Mouse (Mus musculus) c-Kit-positive CD71-positive TER-119-negative erythroid progenitor cells, embryonic 14.5 days (primary cell): ENCODE results near the gene Fbxo21.

ENCODE experiments used
- DNase-seq: peaks from one replicate; pipeline ENCODE4 v3.0.0-alpha.2; 2013; ENCODE audit warnings: low read depth

The Fbxo21 gene

DNA sequence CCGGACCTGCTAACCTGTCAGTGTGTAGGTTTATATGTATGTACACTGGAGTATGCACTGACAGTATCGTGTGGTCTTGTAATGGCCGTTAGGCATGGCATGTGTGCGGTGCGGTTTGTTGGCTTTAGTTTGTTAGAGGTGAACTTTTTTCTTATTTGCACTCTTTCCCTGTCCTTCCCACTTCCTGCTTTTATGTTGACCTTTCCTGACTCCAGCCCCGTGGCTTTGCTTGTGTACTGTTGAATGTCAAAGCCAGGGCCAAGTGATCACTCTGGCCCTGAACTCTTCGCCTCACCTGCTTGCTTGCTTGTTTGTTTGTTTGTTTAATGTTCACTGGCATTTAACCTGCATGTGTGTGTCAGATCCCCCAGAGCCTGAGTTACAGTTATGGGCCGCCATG, 4.4 kb downstream of the Fbxo21 start:
- DNase-seq, result no peak

DNA sequence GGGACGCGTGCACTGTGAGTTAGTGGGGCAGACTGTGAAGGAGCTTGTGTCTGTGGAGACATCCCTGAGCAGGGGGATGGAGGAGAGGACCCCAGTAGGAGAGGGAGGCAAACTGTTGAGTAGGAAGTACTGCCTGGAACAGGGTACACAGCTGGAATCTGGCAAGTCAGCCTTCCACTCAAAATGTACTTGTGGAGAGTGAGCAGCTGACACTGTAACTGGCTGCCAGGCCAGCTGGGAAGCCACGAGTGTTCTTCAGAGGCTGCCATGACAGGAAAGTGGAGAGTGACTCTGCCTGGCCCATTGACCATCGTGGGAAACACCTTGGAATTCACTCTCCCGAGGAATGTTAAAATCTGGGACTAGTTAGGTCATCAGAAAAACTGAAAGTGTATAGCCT, 5.4 kb downstream of the Fbxo21 start:
- no peak for DNase-seq

DNA sequence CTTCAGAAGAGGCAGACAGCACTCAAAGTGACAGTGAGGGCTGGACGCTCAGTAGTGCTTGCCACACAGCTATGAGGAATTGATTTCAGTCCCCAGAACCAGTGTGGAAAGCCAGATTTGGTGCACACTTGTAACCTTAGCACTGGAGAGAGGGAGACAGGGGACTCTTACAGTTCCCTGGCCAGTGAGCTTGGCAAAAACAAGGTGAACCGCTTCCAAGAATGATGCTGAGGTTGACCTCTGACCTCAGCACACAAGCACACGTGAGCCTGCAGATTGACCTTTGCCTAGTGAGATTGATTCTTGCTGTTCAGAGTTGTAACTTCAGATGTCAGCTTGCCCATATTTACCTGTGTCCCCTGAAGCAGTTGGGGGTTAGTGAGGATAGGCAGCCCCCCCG, 9.8 kb downstream of the Fbxo21 start:
- no peak for DNase-seq

DNA sequence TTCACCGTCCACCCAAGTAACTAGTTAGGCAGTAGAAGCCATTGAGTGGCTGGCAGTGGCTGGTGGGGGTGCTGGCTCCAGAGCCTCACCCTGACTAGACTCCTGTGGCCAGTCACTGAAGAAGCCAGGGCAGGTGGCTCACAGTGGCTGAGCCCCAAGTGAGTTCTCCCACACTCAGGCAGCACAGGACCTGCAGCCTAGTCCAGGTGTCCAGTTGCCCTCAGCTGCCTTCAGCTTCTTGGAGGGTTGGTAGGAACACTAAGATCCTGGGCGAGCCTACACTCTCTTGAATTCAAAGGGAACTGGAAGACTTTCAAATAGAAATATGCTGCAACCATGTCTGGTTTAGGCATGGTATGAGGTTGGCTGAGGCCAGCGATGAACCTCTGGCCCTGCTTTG, 11.4 kb downstream of the Fbxo21 start:
- DNase-seq, result no peak

DNA sequence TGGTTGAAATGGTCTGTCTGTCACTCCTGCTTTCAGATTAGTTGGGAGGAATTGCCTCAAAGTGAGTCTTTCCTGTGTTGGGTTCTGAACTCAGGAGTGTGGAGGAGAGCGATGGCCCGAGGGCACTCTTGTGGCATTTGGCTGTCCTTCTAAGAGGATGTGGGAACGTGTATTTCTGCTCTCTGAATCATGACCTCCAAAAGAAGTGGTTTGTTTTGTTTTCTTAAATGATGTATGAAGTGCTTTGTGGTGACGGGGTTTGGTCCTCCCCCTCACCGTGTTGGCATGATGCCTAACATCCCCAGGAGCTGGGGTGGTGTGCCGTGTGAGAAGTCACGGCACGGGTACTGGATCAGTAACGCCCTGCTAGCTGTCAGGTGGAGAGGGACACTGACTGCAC, 11.8 kb downstream of the Fbxo21 start:
- DNase-seq, result no peak

DNA sequence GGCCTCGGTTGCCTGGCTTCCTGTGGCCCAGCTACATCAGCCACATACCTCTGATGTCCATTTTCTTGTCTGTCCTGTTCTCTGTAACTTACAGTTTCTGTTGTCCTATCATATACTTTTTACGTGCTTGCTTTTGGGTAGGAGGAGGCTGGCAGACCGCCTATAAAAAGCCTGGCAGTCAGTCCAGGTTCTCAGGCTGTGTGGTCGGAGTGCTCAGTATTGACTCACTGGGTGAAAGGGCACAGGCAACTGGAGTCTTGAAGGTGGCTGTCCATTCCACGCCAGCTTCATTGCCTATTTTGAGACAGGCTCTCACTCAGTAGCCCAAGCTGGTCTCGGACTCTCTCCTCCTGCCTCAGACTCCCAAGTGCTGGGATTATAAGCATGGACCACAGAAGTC, 13.2 kb downstream of the Fbxo21 start:
- no peak for DNase-seq

DNA sequence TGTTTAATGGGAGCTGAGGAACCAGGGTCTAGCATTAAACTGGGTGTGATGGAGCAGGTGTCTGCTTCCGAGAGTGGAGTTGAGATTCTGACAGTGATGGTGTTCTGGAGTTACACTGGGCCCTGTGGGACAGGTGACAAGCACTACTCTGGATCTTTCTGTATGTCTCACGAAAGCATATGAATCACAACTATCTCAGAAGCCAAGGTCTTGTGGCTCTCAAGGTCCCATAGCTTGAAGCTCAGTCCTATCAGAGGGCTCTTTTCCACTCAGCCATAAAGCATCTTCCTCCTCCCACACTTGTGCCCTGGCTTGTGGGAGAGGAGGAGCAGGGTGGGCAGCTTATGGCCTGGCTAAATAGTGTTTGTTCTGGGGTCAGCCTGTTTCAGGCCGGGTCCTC, 14.4 kb downstream of the Fbxo21 start:
- no peak for DNase-seq

DNA sequence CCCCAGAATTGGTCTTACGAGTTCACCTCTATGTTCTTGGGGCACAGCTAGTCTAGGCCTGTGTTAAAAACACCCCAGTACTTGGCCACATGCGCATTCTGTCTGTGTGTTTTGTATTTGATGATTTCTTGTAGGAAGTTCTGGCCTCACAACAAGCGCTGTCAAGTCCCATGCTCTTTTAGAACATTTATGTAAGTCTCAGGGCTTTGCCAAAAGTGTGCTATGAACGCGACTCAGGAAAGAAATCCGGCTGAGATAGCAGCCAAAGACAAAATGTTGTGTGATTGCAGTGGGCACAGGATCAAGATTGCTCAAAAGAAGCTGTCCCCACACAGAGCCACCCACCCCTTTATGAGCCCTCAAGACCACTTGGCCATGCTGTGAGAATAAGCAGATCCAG, 17.0 kb downstream of the Fbxo21 start:
- DNase-seq, result no peak

DNA sequence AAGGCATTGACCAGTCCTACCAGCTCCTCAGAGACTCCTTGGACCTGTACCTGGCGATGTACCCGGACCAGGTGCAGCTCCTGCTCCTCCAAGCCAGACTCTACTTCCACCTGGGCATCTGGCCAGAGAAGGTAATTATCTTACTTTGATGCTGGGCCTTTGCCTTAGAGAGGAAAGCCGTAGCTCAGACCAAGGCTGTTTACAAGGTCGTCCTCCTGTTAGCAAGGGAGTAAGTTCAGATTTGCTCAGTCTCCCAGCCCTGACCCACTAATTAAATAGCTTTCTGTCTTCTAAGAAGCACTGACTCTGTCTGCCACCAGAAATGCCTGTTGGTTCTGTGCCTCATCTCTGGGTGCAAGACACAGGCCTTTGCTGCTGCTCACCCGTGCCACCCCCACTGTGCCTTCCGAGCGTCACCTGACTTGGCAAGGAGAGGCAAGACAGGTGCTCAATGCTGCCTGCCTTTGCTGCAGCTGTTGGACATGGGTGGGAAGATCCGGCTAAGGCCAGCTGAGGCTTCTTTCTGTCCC, 18.9 kb downstream of the Fbxo21 start:
- no peak for DNase-seq

DNA sequence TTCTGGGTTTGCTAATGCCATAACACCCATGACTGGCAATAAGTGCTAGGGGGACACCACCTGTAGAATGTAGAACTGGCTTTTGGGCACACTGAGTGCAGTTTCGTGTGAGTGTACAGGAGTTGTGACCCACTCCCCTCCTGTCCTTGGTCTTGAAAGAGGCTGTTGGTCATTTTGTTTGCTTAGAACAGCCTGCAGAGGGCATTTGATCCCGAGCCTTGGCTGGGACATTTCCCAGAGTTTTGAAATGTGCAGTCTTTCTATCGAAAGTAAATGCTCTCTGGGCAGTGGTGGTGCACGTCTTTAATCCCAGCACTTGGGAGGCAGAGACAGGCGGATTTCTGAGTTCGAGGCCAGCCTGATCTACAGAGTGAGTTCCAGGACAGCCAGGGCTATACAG, 19.4 kb downstream of the Fbxo21 start:
- DNase-seq, result no peak

DNA sequence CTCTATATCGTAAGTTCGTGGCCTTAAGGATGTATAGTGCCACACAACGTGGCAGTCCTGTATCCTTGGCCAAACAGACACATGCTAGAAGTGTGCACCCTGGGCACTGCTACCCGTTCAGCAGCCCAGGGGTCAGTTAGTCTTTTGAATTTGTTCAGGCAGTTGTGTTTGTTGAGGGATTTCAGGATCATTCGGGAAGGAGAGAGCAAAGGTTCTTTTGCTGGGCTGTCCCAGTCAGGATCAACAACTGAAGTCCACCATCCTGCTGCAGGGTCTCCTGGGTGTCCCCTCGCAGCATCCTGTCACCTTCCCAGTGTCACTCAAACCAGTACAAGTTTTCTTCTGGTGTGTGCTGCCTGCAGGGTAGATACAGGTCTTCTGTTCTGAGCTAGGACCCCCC, 20.1 kb downstream of the Fbxo21 start:
- DNase-seq, result no peak

DNA sequence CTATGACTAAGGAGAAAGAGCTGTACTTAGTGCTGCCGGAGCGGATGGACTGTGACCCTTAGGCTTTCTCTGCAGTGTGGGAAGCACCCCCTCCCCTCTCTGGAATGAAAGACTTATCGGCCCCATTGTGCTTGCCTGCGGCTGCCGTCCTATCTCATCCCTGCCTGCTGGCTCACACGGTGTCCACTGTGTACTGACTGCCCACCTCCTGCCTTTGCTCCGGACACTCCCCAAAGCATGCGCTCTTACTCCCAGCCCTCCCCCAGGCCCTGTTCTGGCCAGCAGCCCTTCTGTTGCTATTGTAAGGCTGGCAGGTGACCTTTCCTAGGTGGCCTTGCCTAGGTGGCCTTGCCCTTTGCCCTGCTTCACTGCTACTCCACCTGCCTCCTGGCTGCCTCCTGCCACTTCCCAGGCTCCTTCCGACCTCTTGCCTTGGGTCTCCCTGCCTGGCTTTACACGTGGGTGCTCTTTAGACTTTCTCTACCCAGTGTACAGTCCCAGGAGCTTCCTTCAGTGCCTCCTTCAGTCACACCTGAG, 21.0 kb downstream of the Fbxo21 start:
- DNase-seq, result no peak

DNA sequence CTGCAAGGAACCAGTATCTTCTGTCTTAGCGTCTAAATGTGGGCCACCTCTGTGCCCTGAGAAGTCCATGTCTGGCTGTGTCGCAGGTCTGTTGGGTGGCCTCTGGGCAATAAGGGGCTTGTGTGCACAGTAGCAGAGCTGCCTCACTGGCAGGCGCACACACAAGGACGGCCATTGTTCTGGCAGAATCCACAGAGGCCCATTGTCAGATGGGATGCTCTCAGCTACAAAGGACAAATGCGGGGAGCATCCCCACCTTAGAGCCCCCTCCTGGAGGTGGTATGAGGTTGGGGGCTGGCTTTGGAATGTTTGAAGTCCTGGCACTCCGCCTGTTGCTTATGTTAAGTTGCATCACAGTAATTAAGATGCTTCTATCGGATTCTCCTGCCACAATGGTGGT, 22.5 kb downstream of the Fbxo21 start:
- DNase-seq, result no peak

DNA sequence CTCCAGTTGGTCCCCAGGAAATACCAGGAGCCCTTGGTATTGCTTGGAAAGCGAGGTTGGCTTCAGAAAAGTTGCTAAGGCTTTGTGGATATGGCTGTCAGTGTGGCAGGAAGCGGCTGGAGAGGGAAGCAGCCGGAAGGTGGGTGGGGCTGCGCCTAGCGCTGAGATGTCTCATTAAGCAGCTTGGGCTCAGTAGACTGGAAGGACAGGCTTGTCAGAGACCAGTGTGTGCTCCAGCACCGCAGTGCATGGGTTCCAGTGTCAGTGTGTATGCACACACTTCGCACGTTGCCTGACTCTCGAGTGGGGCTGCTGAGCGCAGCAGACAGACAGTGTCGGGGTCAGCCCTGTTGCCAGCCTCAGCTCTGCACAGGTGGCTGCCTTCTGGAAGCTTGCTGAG, 23.1 kb downstream of the Fbxo21 start:
- DNase-seq, result no peak

DNA sequence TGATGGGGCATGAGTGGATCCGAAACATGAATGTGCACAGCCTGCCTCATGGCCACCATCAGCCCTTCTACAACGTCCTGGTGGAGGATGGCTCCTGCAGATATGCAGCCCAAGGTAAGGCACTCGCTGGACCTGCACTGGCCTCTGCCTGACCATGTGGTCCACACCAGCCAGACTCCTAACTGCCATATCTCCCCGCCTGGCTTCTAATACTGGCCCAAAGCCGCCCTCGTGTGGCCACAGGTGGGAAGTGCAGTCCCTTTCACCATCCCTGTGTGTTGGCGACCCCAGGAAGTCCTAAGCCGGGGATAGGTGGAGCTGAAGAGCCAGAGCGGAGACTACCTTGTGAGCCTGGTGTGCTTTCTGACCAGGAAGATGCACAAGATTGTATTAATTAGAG, 25.5 kb downstream of the Fbxo21 start:
- DNase-seq, result peak; percentile 29

DNA sequence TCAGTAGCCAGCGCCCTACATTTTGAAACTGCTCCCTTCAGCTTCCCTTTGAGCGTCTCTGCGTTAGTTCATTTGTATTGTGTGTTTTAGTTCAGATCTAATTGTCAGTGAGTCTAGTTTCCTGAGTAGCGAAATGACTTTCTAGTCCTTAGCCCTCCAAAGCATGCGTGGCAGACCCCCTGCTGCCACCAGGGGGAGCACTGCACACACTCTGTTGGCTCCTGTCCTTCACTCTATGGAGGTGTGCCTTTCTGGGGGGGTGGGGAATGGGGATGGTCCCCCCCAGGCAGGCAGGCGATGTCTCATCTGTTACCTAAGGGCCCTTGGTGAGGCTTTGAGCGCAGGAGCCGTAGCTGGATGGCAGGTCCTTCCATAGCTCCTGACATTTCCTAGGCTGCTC, 28.1 kb downstream of the Fbxo21 start:
- DNase-seq, result peak; percentile 20

DNA sequence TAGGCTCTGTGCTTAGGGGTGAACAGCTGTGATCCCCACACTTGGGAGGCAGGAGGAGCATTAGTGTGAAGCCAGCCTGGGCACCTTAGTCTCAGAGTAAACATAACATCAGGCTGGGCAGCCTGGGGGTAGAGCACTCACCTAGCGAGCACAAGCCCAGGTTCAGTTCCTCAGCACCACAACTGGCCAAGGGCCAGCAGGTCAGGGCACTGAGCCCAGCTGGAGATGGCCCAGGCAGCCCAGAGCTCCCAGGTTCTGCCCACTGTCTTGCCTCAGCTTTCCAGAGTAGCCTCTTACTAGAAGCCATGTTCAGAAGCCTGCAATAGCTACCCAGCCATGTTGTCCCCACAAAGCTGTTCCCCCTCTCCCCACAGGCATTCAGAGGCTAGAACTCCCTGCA, 29.2 kb downstream of the Fbxo21 start:
- DNase-seq, result no peak

DNA sequence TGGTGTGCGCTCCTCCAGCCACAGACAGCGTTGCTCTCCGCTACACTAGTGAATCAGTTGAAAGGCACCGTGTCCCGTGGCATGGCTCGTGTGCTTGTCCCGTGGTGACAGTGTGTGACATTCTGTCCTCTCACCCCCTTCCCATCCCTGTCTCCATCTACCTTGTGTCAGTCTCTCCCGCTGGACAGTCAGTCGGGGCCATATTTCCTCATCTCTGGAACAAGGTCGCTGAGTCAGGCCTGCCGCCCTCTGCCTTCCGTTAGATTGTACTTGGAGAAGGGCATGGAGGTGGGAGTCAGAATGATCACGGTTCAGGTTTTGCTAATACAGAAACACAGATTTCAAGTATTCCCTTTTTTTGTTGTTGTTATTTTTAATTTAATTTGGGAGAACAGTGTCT, 31.8 kb downstream of the Fbxo21 start:
- no peak for DNase-seq

DNA sequence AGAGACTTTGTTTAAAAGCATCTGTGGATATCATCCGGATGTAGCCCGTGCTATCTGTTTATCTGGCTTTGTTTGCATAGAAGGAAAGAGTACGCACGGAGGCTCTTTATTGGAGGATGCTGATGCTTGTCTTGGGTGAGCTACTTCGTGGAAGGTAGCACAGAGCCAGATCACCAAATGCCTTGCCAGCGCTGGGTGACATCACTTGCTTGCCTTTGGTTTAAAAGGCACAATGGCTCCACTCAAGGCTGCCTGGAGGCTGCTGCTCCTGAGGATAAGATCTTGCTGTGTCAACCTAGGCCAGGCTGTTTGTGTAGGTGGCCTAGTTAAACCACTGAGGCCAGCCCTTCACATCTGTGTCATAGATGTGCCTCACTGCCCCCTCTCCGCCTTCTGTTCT, 34.3 kb downstream of the Fbxo21 start:
- no peak for DNase-seq

DNA sequence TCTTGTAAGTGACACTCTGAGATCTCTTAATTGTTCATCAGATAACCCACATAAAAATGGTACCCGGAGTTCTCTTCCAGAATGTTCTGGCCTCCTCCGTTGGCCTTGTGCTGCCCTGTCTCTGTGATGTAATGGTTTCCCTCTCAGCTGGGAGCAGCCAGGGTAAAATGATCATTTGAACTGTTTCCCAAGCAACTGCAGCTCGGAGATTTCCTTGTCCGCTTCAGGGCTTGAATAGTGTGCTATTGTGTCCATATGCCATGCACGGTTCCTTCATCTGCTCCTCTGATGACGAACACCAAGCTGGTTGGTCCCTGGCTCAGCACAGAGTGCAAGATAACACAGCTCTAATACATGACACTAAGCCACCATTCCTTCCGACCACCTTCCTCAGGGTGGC, 35.3 kb downstream of the Fbxo21 start:
- no peak for DNase-seq

DNA sequence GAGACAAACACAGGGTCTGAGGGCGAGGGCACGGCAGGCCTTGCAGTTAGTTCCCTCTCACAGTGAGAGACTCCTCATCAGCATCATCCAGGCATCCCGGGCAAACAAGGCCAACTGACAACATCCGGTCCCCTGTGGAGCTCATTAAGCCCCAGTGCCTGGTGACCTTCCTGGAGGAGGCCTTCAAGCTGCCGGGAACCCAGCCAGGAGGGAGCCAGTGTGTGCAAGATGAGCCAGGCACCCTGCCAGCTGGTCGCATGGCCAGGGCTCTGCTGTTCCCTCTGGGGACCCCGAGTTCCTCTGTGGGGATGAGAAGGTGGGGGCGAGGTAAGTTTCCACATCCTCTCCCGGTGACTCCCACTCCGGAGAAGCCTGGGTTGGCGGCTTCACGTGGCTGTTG, 38.5 kb downstream of the Fbxo21 start:
- DNase-seq, result no peak

DNA sequence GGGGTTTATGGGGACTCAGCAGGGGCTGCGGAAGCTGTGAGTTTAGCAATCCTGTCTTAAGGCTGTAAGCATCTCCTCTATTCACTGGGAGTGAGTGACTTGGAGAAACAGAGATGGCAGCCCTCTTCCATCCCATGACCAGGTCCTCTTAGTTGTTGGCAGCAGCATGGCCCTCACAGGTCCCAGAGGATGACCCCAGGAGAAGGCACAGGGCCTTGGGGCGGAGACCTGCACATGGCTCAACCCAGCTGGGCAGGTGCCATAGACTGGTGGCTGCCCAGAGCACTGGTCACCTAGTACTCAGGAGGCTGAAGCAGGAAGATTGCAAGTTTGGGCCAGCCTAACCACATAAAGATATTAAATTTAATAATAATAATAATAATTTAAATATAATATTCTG, 39.1 kb downstream of the Fbxo21 start:
- DNase-seq, result no peak

DNA sequence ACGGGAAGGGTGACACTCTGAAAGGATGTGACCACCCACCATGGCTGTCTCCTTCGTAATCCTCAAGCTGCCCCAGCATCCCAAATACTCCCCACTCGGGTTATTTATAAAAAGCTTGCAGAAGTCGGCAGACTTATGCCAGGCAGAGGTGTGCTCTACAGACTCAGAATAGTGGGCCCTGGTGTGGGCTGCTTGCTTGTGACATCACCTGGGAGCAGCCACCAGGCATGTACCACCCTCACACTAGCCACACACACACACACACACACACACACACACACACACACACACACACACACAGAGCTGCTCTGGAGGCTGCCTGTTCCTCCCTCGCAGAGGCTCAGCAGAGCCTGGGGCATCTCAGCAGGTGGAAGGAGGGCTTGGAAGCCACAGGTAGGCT, 41.0 kb downstream of the Fbxo21 start:
- DNase-seq, result no peak

DNA sequence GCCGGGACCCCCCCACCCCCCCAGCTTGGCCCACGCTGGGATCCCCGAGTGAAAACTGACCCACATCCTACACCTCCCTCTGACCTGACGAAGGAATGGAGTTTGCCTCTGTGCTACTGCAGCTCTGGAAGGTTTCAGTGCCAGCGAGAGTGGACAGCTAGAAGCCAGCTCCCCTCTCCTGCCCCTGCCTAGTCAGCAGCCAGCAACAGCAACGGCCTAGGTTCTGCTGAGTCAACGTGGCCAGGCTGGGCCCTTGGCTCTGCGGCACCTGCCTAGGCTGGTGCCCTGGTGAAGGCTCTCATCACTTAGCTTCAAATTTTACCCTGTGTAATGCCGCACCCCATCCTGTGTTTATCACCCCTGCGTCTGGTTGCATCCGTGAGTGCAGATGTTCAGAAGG, 43.4 kb downstream of the Fbxo21 start:
- DNase-seq, result no peak

DNA sequence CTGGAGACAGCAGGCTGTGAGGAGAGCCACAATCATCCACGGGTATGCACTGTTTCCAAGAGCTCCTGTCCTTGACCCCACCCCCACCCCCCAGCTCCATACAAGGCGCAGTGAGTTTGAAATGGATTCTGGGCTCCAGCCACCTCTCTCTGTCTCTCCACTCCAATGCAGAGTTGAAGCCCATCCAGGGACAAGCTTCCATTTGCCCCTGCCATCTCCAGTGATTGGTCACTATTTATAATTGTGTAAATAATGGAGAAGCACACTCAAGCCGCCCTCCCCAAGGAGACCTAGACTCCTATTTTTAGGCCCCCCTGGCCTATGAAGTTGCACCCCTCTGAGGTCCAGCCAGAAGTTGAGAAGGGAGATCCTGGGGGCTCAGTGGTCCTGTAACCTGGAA, 46.5 kb downstream of the Fbxo21 start:
- no peak for DNase-seq
